ENCODE assay signal across 16 mouse cellular contexts in the genomic region with DNA sequence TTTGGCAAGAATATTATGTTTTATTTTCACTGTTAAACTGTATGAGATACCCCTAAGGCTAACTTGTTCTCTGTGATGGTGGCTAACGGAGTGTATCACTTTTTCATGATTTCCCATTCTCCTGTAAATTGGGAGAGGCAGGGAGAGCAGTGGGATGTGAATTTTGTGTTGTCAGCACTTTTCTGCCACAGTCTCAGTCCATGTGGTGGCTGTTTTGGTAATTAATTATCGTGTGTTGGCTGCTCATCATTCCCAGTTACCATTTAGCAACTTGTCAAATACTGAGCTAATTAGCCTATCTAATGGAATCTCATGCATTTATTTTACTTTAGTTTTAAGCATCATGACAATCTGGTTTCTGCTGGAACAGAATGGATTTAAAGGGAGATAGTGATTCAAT.
"Had no signal": no experiment of that assay in that cellular context is flagged by ENCODE, and none has a peak within 500 bp of the region (broad histone marks: within the 10 kb centered on the region; RNA-seq: fewer than 3 reads in every experiment).

No protein-coding gene starts in this region.

- H3K36me3 ChIP-seq: lung, embryonic 15.5 days; midbrain, embryonic 13.5 days; midbrain, embryonic 15.5 days; neural tube, embryonic 12.5 days; stomach, embryonic 15.5 days had no signal

- H3K4me2 ChIP-seq: lung, embryonic 15.5 days; midbrain, embryonic 11.5 days; midbrain, embryonic 13.5 days; midbrain, embryonic 15.5 days; neural tube, embryonic 12.5 days; stomach, embryonic 15.5 days had no signal

- H3K9me3 ChIP-seq: lung, embryonic 15.5 days; megakaryocyte, embryonic 14.5 days; stomach, embryonic 15.5 days had no signal

- DNase-seq: lung, adult 2 months; lung, postnatal 14 days; lung, postnatal 36 days; right cerebral cortex, postnatal 14 days; thymus, adult 2 months; thymus, postnatal 25 days had no signal

- H3K9ac ChIP-seq: lung, embryonic 15.5 days; midbrain, embryonic 13.5 days; midbrain, embryonic 15.5 days; neural tube, embryonic 12.5 days; stomach, embryonic 15.5 days had no signal

- H3K4me3 ChIP-seq: lung, embryonic 15.5 days; megakaryocyte, embryonic 14.5 days; midbrain, embryonic 13.5 days; midbrain, embryonic 15.5 days; neural tube, embryonic 12.5 days; stomach, embryonic 15.5 days had no signal

- ATAC-seq: lung, postnatal 0 days; midbrain, embryonic 13.5 days; midbrain, embryonic 15.5 days had no signal

- H3K4me1 ChIP-seq: lung, embryonic 15.5 days; megakaryocyte, embryonic 14.5 days; midbrain, embryonic 13.5 days; midbrain, embryonic 15.5 days; neural tube, embryonic 12.5 days; stomach, embryonic 15.5 days had no signal

- H3K27ac ChIP-seq: lung, embryonic 15.5 days; macrophage; midbrain, embryonic 13.5 days; midbrain, embryonic 15.5 days; neural tube, embryonic 12.5 days; stomach, embryonic 15.5 days; stomach, postnatal 0 days had no signal

- H3K27me3 ChIP-seq: lung, embryonic 15.5 days; megakaryocyte, embryonic 14.5 days; midbrain, embryonic 13.5 days; midbrain, embryonic 15.5 days; neural tube, embryonic 12.5 days; stomach, embryonic 15.5 days had no signal
